Mouse (Mus musculus): ENCODE results near the gene Hist1h4f.
"Not testable (repeated sequence)": the region's sequence is repeated elsewhere in the genome, so short reads cannot be mapped to it uniquely, and the experiment has no call there.

The Hist1h4f gene

GRCm38 (mm10) chr13:23554393-23554792, 2.9 kb upstream of the Hist1h4f start:
- DNase-seq: peak; percentile 25

GRCm38 (mm10) chr13:23552962-23553361, 1.5 kb upstream of the Hist1h4f start, which contains the start of gene Hist1h1d:
TSS of gene Hist1h1d (plus strand) at chr13:23553262.
- no peak for DNase-seq

- DNase-seq: no peak
Observed at GRCm38 (mm10) chr13:23551931-23552914, 775 bp upstream of the Hist1h4f start.

- DNase-seq: peak; percentile 55
Observed at GRCm38 (mm10) chr13:23550761-23551145, 695 bp downstream of the Hist1h4f start.

GRCm38 (mm10) chr13:23546694-23547093, 4.8 kb downstream of the Hist1h4f start:
- no peak for DNase-seq

- not testable (repeated sequence) for DNase-seq
Observed at GRCm38 (mm10) chr13:23544787-23545120, 6.7 kb downstream of the Hist1h4f start.

GRCm38 (mm10) chr13:23543965-23544786, 7.3 kb downstream of the Hist1h4f start, which contains the start of gene Hist1h3f:
TSS of gene Hist1h3f (plus strand) at chr13:23544052.
- DNase-seq: peak; percentile 94

- DNase-seq: peak; percentile 93
Observed at GRCm38 (mm10) chr13:23542999-23543607, 8.3 kb downstream of the Hist1h4f start, which contains the start of gene Hist1h2bh. TSS of gene Hist1h2bh (minus strand) at chr13:23543392.

- not testable (repeated sequence) for DNase-seq
Observed at GRCm38 (mm10) chr13:23542225-23542980, 9.0 kb downstream of the Hist1h4f start.

- no peak for DNase-seq
Observed at GRCm38 (mm10) chr13:23541497-23541896, 10.0 kb downstream of the Hist1h4f start.

GRCm38 (mm10) chr13:23539821-23540220, 11.6 kb downstream of the Hist1h4f start:
- not testable (repeated sequence) for DNase-seq

- no peak for DNase-seq
Observed at GRCm38 (mm10) chr13:23538249-23538648, 13.2 kb downstream of the Hist1h4f start.

- DNase-seq: no peak
Observed at GRCm38 (mm10) chr13:23537006-23537710, 14.3 kb downstream of the Hist1h4f start.

GRCm38 (mm10) chr13:23536076-23536822, 15.2 kb downstream of the Hist1h4f start:
- DNase-seq: peak; percentile 50

- peak; percentile 96 for DNase-seq
Observed at GRCm38 (mm10) chr13:23535137-23536075, 16.0 kb downstream of the Hist1h4f start, which contains the start of gene Hist1h3g. TSS of gene Hist1h3g (plus strand) at chr13:23535422.

GRCm38 (mm10) chr13:23534368-23535131, 16.9 kb downstream of the Hist1h4f start:
- DNase-seq: no peak

- peak; percentile 94 for DNase-seq
Observed at GRCm38 (mm10) chr13:23533560-23534367, 17.7 kb downstream of the Hist1h4f start, which contains the start of gene Hist1h2af. TSS of gene Hist1h2af (plus strand) at chr13:23533906.
